Mouse (Mus musculus) effector memory CD4-positive, alpha-beta T cell, adult 5 months (primary cell): ENCODE results near the gene Srsf10. TPM values are rescaled to one million over a fixed set of nuclear protein-coding genes. Genes with fewer than 3 reads are reported as not detected.

Experiments
- polyA plus RNA-seq: library from polyadenylated mRNA; unstranded; fragments of 100-300 nt; shearing (Covaris generic); gene quantifications from one replicate; pipeline ENCODE4 v1.2.1, GENCODE M21; 2017

Gene Srsf10
- 203 TPM for polyA plus RNA-seq

GRCm38 (mm10) chr4:135855536-135856222 is at the start of gene Srsf10:
Gene Srsf10, plus strand, starts transcription at chr4:135855747.

GRCm38 (mm10) chr4:135873526-135874202 is 18.1 kb downstream of the Srsf10 start, which contains the start of gene Pnrc2:
Gene Pnrc2, minus strand, starts transcription at chr4:135873850.

GRCm38 (mm10) chr4:135895071-135895571 is 39.6 kb downstream of the Srsf10 start, which contains the start of gene Cnr2:
Gene Cnr2, plus strand, starts transcription at chr4:135895394.

Other genes starting within 250 kb of the Srsf10 start
- gene Ifnlr1, start 169.5 kb upstream of the Srsf10 start, polyA plus RNA-seq, result not detected
- gene Il22ra1, start 127.6 kb upstream of the Srsf10 start, polyA plus RNA-seq, result not detected
- gene Myom3, start 96.0 kb upstream of the Srsf10 start, polyA plus RNA-seq, result not detected
- 191 TPM for gene Pnrc2, start 18.1 kb downstream of the Srsf10 start, polyA plus RNA-seq
- 0.85 TPM for gene Cnr2, start 39.6 kb downstream of the Srsf10 start, polyA plus RNA-seq
- gene Fuca1, start 65.0 kb downstream of the Srsf10 start, polyA plus RNA-seq, result 57.2 TPM
- 44.2 TPM for gene Hmgcl, start 90.7 kb downstream of the Srsf10 start, polyA plus RNA-seq
- 29.0 TPM for gene Gale, start 108.0 kb downstream of the Srsf10 start, polyA plus RNA-seq
- gene Lypla2, start 116.9 kb downstream of the Srsf10 start, polyA plus RNA-seq, result 215 TPM
- 57.5 TPM for gene Pithd1, start 131.5 kb downstream of the Srsf10 start, polyA plus RNA-seq
- gene Eloa, start 166.0 kb downstream of the Srsf10 start, polyA plus RNA-seq, result 49.2 TPM
- 280 TPM for gene Rpl11, start 197.7 kb downstream of the Srsf10 start, polyA plus RNA-seq